Mouse (Mus musculus) midbrain, embryonic 10.5 days (tissue): Measurements from ENCODE around the gene Rbfox1. TPM values are rescaled to one million over a fixed set of nuclear protein-coding genes. Genes with fewer than 3 reads are reported as not detected.

Experiments used
- DNase-seq: peaks from one replicate; pipeline ENCODE4 v3.0.0-alpha.2; 2017; ENCODE audit warnings: low spot score
- H3K27ac ChIP-seq: fragments of 300-500 bp; sonication (generic); replicated peaks from 2 replicates; pipeline ENCODE4 v1.5.1; 2016; ENCODE audit warnings: mild to moderate bottlenecking
- H3K27me3 ChIP-seq: fragments of 300-500 bp; sonication (generic); 2 replicates; pipeline ENCODE4 v1.6.1; 2016; ENCODE audit warnings: low read depth, mild to moderate bottlenecking; ENCODE audit not compliant: poor library complexity, severe bottlenecking
- H3K36me3 ChIP-seq: fragments of 300-500 bp; sonication (generic); 2 replicates; pipeline ENCODE4 v1.6.1; 2016; ENCODE audit warnings: mild to moderate bottlenecking, moderate library complexity
- H3K4me1 ChIP-seq: fragments of 300-500 bp; sonication (generic); 2 replicates; pipeline ENCODE4 v1.6.1; 2016
- H3K4me3 ChIP-seq: fragments of 300-500 bp; sonication (generic); 2 replicates; pipeline ENCODE4 v1.5.1; 2016; ENCODE audit warnings: mild to moderate bottlenecking, moderate library complexity
- H3K9me3 ChIP-seq: fragments of 300-500 bp; sonication (generic); replicated peaks from 2 replicates; pipeline ENCODE4 v1.6.1; 2016; ENCODE audit warnings: mild to moderate bottlenecking
- WGBS: fragments of 180-500 bp; shearing (Covaris S2); methylation state at CpG from one replicate; pipeline ENCODE4 v1.1.7; 2016; 5-methylcytosine and 5-hydroxymethylcytosine counted together
- polyA plus RNA-seq: library from polyadenylated mRNA; unstranded; fragments of >200 nt; fragmentation: Nextera tagmentation; extraction: Ambion mirVana; gene quantifications from 2 replicates; pipeline ENCODE4 v1.2.1, GENCODE M21; 2016

Rbfox1 gene
- polyA plus RNA-seq, 1 experiment from 2014 or later = 2.5 TPM

DNA sequence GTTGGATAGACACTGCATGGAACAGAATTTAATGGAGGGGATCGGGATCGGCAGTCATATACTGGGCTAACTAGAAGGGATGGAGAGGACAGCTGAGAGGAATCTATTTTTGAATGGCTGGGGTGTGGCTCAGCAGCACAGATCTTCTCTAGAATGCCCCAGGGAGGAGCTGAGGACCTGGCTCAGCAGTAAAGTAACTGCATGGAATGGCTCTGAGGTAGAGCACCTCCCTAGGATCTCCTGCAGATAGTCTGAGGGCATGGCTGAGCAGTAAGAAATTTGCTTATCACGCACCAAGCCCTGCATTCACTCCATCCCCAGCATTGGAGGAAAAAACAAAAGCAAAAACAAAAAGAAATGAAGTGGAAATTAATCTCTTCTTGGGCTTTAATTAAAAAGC is 225.0 kb downstream of the Rbfox1 start:
- WGBS = 91% methylated on average over 3 of the region's 3 CpGs
- DNase-seq = peak; percentile 9
- Histone ChIP-seq H3K36me3 (no peaks in the 10 kb centered on the region), H3K27ac (no peak overlapping the region), H3K4me1 (peaks cover 16% of the 10 kb centered on the region), H3K27me3 (no peaks in the 10 kb centered on the region), H3K9me3 (no peaks in the 10 kb centered on the region), H3K4me3 (no peak overlapping the region)

DNA sequence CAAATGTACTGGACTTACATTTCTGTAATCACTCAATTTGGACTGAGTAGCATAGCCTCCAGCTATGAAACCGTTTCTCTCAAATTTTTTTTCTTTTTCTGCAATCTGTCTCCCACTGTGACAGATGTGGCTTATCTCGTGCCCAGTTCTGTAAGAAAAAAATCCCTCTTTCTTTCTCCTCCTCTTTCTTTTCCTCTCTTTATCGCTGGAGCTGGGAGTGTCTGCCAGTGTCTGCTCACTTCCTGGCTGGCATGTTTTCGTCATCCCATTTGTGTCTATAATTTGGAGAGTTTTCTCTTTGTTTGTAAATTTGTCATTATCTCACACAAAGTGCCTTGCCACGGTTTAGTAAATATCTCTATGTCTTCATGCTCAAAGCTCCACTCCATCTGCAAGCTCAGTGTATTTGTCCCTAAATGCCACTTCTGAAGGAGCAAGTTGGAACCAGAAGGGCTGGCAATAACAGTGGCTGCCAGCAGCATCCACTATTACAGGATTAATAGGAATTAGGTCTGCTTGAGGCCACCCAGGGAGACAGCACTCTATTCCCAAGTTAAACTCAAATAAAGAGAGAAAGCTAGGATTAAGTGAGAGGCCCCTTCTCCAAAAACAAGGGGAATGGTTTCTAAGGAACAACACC is 228.8 kb downstream of the Rbfox1 start:
- Histone ChIP-seq H3K4me1 (peaks cover 16% of the 10 kb centered on the region), H3K36me3 (no peaks in the 10 kb centered on the region), H3K9me3 (no peaks in the 10 kb centered on the region), H3K27me3 (no peaks in the 10 kb centered on the region), H3K4me3 (no peak overlapping the region), H3K27ac (no peak overlapping the region)
- DNase-seq = no peak
- 47% methylated on average over 5 of the region's 5 CpGs for WGBS

DNA sequence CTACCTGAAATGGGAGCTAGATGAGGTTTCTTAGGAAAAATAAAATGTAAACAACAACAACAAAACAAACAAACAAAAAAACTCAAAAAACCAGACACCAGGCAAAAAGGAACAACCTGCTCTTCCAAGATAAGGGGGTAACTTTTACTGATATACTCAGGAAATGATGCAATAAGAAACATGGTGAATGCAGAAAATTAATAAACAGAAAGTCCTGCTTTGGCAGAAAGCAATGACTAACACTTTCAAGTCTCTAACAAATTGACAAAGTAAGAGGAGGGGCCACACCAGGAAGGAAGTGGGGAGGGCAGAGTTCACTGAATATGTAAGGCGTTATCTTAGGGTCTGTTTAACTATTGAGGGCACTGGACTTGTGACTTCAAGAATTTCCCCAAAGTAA is 234.3 kb downstream of the Rbfox1 start:
- H3K27ac ChIP-seq = no peak overlapping the region
- no peak overlapping the region for H3K4me3 ChIP-seq
- no peaks in the 10 kb centered on the region; the same call in 1 of the 2 replicates for H3K4me1 ChIP-seq
- WGBS = 68% methylated on average over 1 of the region's 1 CpGs
- no peaks in the 10 kb centered on the region for H3K27me3 ChIP-seq
- DNase-seq = no peak
- H3K36me3 ChIP-seq = no peaks in the 10 kb centered on the region
- peaks cover 5% of the 10 kb centered on the region; the same call in 1 of the 2 replicates for H3K9me3 ChIP-seq

DNA sequence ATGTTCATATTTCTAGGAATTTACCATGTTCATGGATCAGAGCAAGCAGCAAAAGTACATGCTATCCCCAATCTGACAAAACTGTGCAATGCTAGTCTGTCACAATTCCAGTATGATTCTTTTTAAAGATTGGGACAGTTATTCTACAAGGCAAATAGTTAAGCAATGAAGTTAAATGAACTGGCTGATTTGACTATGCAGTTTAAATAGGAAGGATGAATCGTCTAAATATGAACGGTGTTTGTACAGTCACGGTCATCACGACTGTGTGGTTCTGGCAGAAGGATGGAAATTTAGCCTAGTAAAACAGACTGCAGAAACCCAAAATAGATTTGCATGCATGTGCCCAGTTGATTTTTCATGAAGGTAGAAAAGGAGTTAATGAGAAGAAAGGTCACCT is 236.1 kb downstream of the Rbfox1 start:
- DNase-seq = no peak
- H3K27ac ChIP-seq = no peak overlapping the region
- 96% methylated on average over 4 of the region's 4 CpGs for WGBS
- H3K36me3 ChIP-seq = no peaks in the 10 kb centered on the region
- no peaks in the 10 kb centered on the region for H3K27me3 ChIP-seq
- H3K9me3 ChIP-seq = peaks cover 5% of the 10 kb centered on the region; the same call in 1 of the 2 replicates
- no peaks in the 10 kb centered on the region for H3K4me1 ChIP-seq
- no peak overlapping the region for H3K4me3 ChIP-seq

DNA sequence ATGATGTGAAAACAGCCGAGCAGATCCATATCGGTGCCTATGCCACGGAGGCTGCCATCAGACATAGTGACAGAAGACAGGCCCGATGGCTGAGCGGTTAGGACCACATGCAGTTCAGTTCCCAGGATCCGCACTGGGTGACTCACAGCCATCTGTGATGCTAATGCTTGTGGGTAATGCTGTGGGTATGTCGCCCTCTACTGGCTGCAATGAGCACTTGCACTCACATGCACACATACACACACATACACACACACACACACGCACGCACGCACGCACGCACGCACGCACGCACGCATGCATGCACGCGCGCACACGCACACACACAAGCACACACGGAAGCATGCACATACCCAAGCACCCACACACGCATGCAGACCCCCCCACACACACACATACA is 237.7 kb downstream of the Rbfox1 start:
- Histone ChIP-seq H3K4me3 (no peak overlapping the region), H3K9me3 (peaks cover 5% of the 10 kb centered on the region; the same call in 1 of the 2 replicates), H3K27ac (no peak overlapping the region), H3K4me1 (no peaks in the 10 kb centered on the region), H3K27me3 (no peaks in the 10 kb centered on the region), H3K36me3 (no peaks in the 10 kb centered on the region)
- no peak for DNase-seq
- 97% methylated on average over 22 of the region's 22 CpGs for whole genome bisulfite sequencing

DNA sequence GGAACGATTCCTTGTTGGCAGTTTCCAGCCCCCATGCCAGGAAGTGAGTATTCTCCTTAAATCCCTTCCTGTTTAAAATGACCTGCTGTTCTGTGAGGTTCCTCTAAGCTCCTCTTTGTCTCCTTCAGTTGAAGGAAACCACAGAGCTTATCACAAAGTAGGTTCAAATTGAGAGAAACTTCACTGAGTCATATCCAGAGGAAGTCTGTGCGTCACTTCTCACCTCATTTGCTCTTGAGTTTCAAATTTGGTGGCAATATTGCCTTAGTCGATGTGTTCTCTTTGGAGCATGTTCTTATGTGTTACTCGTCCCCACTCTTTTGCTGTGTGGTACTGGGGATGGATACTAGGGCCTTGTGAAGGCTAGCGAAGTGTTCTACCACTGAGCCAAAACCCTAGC is 243.2 kb downstream of the Rbfox1 start:
- Histone ChIP-seq H3K27me3 (no peaks in the 10 kb centered on the region), H3K36me3 (no peaks in the 10 kb centered on the region), H3K4me3 (no peak overlapping the region), H3K27ac (no peak overlapping the region), H3K4me1 (no peaks in the 10 kb centered on the region), H3K9me3 (no peaks in the 10 kb centered on the region)
- 86% methylated on average over 5 of the region's 5 CpGs for WGBS
- no peak for DNase-seq

DNA sequence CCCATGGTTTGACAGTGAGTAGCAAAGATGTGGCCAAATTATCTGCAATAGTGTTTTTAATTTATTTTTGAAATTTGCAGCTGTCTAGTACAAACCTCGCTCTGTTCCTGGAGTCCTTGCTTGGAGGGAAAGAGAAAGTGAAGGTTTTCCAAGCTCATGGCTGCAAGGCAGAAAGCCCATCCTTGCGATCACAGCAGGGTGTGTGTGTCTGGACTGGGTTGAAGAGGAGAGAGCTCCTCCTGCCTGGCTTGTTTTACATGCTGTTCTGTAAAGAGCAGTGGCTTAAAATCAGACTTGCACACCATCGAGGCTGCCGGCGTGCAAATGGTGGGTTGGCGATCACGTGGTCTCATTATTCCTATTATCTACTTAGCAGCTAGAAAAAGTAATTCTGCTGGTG is 249.9 kb downstream of the Rbfox1 start:
- Histone ChIP-seq H3K4me1 (peaks cover 7% of the 10 kb centered on the region; the same call in 1 of the 2 replicates), H3K27me3 (no peaks in the 10 kb centered on the region), H3K4me3 (no peak overlapping the region), H3K27ac (no peak overlapping the region), H3K9me3 (no peaks in the 10 kb centered on the region), H3K36me3 (no peaks in the 10 kb centered on the region)
- DNase-seq = no peak
- 87% methylated on average over 7 of the region's 7 CpGs for WGBS

DNA sequence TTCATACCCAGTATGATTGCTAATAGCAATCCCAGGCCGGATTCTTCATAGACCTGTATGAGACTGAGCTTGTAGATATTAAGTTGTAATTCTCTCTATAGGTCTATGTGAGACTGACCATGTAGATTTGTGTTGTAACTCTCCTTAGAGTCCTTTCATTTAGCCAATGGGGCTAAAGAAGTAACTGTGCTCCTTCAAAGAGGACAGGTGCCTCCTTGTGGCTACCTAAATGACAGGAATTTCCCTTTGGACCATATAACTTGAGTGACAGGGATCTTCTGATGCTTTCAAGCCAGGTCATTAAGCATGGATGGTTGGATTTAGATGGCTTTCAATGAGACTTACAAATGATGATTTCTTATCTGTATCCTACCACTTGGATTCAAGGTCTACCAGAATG is 254.3 kb downstream of the Rbfox1 start:
- no peaks in the 10 kb centered on the region for H3K27me3 ChIP-seq
- peaks cover 7% of the 10 kb centered on the region; the same call in 1 of the 2 replicates for H3K4me1 ChIP-seq
- no peaks in the 10 kb centered on the region for H3K36me3 ChIP-seq
- WGBS = 91% methylated on average over 1 of the region's 1 CpGs
- DNase-seq = no peak
- H3K9me3 ChIP-seq = no peaks in the 10 kb centered on the region
- H3K27ac ChIP-seq = no peak overlapping the region
- H3K4me3 ChIP-seq = no peak overlapping the region

DNA sequence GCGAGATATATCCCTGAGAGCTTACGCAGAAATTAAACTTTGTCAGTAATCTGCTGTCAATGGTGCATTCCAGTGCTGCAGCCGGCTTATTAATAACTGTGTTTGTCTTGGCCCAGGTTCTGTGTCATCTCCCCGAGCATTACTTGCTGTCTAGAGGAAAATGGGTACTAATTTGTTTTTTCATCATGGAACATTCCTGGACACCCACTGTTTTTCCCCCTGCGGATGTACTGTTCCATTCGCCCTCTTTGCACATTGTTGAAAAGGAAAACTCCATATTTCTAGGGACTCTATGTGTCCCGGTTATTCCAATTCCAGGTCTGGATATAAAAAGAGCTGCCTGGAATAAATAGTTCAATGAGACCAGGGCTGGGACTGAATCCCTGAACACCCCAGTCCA is 262.8 kb downstream of the Rbfox1 start:
- H3K27ac ChIP-seq = no peak overlapping the region
- H3K36me3 ChIP-seq = no peaks in the 10 kb centered on the region
- no peak for DNase-seq
- H3K9me3 ChIP-seq = no peaks in the 10 kb centered on the region
- H3K4me1 ChIP-seq = no peaks in the 10 kb centered on the region
- H3K4me3 ChIP-seq = no peak overlapping the region
- H3K27me3 ChIP-seq = no peaks in the 10 kb centered on the region
- WGBS = 88% methylated on average over 7 of the region's 7 CpGs

DNA sequence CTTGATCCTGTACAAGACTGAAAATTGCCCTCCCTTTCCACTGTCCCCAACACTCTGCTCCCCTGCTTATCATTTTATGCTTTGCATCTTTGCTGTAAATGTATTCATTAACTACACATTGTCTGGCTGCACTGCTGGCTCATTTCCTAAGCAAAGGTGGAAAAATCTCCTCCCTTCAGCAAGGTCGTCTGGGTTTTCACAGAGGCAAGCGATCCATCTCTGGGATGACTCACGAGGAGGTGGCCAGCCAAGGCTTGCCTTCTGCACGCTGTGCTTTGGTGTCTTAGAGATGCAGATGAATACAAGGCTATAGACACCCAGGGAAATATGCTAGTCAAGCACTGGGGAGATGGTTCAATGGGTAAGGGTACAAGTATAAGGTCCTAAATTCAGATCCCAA is 264.2 kb downstream of the Rbfox1 start:
- no peaks in the 10 kb centered on the region for H3K36me3 ChIP-seq
- H3K27ac ChIP-seq = no peak overlapping the region
- H3K4me3 ChIP-seq = no peak overlapping the region
- no peaks in the 10 kb centered on the region for H3K27me3 ChIP-seq
- no peaks in the 10 kb centered on the region for H3K9me3 ChIP-seq
- no peaks in the 10 kb centered on the region for H3K4me1 ChIP-seq
- WGBS = 87% methylated on average over 4 of the region's 4 CpGs
- DNase-seq = no peak

DNA sequence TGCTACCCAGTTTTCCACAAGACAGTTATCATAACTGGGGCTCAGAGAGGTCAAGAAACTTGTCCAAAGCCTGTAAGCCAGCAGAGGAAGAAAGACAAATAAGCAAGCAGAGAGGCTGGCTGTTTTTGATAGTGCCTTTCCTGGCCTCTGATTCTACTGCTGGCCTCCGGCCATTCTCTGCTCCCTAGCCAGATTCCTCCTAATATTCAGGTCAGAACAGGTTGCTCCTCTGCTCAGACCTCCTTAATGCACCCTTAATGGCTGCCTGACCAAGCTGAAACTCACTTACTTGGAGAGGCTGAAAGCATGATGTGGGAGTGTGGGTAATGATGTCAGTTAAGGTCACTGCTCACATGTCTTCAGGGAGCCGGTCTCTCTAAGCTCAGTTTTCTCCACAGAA is 270.4 kb downstream of the Rbfox1 start:
- H3K27me3 ChIP-seq = no peaks in the 10 kb centered on the region
- no peaks in the 10 kb centered on the region for H3K9me3 ChIP-seq
- DNase-seq = no peak
- H3K4me3 ChIP-seq = no peak overlapping the region
- no peak overlapping the region for H3K27ac ChIP-seq
- no peaks in the 10 kb centered on the region for H3K36me3 ChIP-seq
- H3K4me1 ChIP-seq = peaks cover 6% of the 10 kb centered on the region; the same call in 1 of the 2 replicates
- 83% methylated on average over 2 of the region's 2 CpGs for WGBS

DNA sequence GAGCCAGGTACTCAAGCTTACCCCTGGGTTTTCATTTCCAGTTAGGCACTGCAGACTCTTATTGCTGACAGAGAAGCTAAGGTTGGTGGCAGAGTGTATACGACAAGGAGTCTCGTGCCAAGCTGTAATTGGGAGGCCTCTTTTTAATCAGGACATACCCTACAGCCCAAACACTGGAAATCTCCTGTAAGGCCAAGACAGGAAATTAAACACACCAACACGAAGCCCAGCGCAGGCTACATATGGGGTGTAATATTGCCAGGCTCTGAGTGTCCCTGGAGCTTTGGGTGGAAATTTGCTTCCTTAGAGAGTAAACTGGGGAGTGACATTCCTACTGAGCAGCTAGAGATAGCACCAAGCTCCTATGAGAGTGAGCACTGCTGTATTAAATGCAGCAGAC is 279.3 kb downstream of the Rbfox1 start:
- Histone ChIP-seq H3K9me3 (no peaks in the 10 kb centered on the region), H3K4me3 (no peak overlapping the region), H3K36me3 (no peaks in the 10 kb centered on the region), H3K27ac (no peak overlapping the region), H3K27me3 (no peaks in the 10 kb centered on the region), H3K4me1 (no peaks in the 10 kb centered on the region)
- 87% methylated on average over 4 of the region's 4 CpGs for WGBS
- DNase-seq = no peak

DNA sequence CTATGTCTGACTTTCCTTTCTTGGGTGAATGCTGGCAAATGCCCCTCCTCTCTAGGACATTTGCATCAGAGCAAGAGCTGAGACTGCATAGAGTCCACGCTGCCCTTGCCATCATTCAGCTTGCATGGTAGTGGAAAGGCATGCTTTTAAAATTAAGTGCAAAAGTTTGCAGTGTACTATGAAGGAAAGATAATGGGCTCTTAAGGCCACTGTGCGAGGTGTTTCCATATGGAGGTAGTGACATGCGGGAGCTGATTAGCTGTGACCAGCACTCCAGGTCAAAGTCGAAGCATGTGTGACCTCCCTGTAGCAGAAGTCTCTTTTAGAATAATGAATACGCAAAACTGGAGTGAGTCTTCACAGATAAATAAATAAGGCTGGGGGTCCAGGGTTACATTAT is 284.2 kb downstream of the Rbfox1 start:
- Histone ChIP-seq H3K4me3 (no peak overlapping the region), H3K27ac (no peak overlapping the region), H3K27me3 (no peaks in the 10 kb centered on the region), H3K9me3 (no peaks in the 10 kb centered on the region), H3K36me3 (no peaks in the 10 kb centered on the region), H3K4me1 (no peaks in the 10 kb centered on the region)
- WGBS = 89% methylated on average over 5 of the region's 5 CpGs
- no peak for DNase-seq

DNA sequence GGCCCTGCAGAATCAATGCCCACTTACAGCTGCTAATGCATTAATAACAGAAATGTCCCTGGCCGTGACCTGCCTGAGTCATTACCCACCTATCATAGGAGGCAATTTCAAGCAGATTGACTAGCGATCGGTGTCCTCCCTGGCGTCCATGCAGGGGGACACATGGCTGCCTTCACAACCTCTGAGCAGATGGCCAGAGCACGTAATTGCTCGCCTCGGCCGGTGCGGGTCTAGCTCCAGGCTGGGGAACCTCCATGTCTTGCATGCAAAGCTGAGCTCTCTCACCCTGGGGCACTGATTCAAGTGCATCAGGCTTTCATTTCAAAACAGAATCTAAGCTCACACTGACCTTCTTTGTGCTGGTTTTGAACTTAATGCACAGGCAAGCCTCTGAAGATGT is 295.7 kb downstream of the Rbfox1 start:
- Histone ChIP-seq H3K9me3 (no peaks in the 10 kb centered on the region), H3K36me3 (no peaks in the 10 kb centered on the region), H3K4me3 (no peak overlapping the region), H3K27me3 (no peaks in the 10 kb centered on the region), H3K27ac (no peak overlapping the region), H3K4me1 (no peaks in the 10 kb centered on the region)
- WGBS = 95% methylated on average over 9 of the region's 9 CpGs
- DNase-seq = no peak
